Mouse (Mus musculus) spleen, postnatal 36 days (tissue): ENCODE results near the gene Ralgapa1.
A peak's percentile ranks its signal among the peaks of the same experiment; 100 is the strongest.

ENCODE experiments used
- DNase-seq, 2 experiments: peaks; one replicate each; pipeline ENCODE4 v3.0.0; 2022; ENCODE audit warnings: low spot score in 2 of 2, mixed read lengths in 1 of 2

Ralgapa1 gene

DNA sequence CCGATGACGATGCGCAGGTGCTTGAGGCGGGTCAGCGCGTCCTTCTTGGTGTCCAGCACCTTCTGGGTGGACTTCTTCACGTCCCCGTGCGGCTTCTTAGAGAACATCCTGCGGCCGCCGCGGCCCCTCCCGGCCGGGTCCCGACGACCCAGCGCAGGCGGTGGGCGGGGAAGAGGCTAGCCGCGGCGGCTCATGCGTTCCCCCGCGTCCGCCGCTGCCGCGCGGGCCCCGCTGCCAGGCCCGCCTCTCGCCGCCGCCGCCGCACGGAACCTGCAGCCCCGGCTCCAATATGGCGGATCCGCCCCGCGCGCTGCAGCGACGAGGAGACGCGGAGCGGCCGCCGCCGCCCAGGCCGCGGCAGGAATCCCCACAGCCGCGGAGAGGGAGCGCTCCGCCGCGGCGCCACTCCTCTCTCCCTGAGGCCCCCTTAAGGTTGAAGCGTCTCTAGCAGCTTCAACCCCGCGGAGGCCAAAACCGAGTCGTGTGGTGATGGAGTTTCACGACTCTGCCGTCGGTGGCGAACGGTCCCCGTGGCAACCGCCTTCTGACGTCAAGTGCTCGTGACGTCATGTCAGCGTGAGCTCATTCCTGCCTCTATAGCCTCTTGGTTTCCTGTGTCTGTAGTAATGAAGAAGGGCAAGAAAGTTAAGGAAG is at the start of gene Ralgapa1:
Gene Ralgapa1, minus strand, starts transcription at position 507 of the 654 bp plus-strand sequence.
- DNase-seq = peak; percentile 84 to 87

DNA sequence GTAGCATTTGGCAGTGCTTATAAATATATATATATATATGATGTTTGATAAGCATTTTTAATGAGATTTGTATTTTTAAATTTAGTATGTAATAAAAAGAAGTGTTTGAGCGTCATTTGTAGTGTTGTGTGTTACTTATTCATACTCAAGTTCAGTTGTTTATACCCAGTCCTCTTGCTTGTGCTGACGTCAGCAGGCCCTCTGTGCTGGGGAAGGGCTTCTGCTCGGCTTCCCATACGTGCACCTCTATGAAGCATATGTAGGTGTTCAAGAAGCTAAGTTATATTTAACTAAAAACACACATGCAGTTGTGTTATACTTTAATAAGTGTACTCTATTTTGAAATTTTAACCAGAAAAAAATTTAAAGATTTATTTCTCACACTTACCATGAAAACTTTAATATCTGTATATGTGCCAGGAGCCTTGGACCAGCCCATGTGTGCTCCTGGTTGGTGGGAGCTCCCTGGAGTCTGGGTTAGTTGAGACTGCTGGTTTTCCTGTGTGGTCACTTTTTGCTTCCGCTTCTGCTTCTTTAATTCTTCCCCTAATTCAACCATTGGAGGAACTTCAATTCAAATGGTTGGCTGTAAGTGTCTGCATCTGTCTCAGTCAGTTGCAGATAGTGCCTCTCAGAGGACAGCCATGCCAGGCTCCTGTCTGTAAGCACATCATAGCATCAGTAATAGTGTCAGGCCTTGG is 48.8 kb upstream of the Ralgapa1 start:
- peak in 1 of 2 experiments; percentile 18 for DNase-seq

DNA sequence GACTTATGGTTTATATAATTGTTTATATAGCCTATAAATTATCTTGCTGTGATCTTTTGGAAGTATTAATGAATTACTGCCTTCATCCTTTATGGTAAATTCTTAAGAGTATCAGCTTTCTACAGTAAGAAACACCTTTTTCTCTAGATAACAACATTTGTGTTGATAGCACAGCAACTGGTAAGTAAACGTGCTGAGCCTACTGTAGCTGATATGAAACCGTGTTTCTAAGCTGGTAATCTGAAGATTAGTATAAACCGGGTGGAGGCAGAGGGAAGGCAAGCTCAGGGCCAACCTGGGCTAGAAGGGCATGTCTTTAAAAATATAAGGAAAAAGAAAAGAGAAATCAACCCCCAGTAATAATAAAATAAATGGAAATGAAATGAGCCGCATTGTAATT is 46.8 kb upstream of the Ralgapa1 start:
- DNase-seq = no peak

DNA sequence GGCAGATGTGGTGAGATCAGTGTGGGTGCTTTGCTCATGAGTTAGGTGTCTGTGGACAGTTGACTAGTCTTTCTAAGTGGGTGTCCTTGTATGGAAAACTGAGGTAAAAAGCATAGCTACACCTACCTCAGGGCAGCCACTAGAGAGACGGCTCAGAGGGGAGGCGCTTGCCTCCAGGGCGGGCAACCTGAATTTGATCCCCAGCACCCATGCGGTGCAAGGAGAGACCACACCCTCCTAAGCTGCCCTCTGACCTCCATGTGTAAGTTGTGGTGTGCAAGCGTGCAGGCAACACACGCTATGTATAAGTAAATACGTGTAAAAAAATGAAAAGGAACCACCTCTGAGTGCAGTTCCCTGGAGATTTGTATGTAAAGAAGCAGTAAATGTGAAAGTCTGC is 39.7 kb upstream of the Ralgapa1 start:
- DNase-seq = no peak

DNA sequence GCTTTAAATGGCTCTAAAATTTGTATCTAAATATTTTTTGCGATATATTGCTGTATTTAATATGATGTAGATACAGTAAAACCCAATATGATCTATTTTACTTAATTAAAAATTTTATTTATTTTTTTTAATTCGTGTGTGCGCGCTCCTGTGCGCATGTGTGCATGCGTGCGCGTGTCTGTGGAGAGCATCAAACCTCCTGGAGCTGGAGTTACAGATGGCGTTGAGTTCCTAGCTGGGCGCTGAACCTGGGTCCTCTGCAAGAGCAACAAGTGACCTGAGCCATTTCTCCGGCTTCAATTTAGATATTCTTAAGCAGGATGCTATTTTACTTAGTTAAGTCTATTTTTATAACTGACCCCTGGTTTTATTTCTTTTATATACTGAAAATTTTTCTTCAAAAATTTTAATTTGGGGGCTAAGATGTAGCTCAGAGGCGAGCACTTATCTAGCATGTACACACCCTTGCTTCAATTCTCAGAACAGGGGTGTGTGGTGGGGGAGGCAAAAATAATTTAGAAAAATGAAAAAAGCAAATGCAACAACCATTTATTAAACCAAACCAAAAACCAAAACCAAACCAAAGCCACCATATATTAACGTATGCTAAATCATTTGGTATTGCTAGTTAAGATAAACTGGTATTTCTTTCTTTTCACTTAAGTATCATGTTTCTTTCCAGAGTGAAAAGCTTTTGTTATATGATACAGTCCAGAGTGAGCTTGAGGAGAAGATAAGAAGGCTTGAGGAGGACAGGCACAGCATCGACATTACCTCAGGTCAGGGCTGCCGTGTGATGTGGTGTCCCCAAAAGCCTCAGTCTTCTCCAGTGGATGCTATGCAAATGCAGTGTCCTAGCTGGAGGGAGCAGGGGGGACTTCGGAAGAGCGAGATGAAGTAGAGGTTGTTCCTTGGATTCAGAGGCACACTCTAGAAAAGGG is 38.7 kb upstream of the Ralgapa1 start:
- DNase-seq = no peak

- DNase-seq = no peak
Observed at GRCm38 (mm10) chr12:55850650-55851049, 29.7 kb upstream of the Ralgapa1 start.

DNA sequence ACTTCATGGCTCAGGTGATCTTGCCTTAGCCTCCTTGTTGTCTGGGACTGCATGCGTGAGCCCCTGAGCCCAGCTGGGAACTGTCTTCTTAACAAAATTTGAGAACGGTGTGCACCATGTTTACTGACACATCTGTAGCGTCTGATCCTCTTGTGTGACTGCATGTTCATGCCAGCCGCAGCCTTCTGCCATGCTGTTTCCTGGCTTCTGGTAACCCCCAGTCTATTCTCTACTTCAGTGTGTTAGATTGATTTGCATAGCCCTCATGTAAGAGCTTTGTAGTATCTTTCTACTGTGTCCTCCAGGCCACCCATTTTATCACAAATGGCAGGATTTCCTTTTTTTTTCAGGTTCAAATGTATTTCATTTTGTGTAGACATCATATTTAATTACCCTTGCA is 26.9 kb upstream of the Ralgapa1 start:
- DNase-seq = no peak

GRCm38 (mm10) chr12:55846741-55847140 is 25.8 kb upstream of the Ralgapa1 start:
- peak; percentile 6 to 31 for DNase-seq

GRCm38 (mm10) chr12:55837495-55837894 is 16.5 kb upstream of the Ralgapa1 start:
- DNase-seq = no peak

- peak; percentile 97 to 98 for DNase-seq
Observed at GRCm38 (mm10) chr12:55836199-55836951, 15.4 kb upstream of the Ralgapa1 start, which contains the start of gene Brms1l. Gene Brms1l, plus strand, starts transcription at chr12:55836324.

GRCm38 (mm10) chr12:55835857-55836198 is 14.9 kb upstream of the Ralgapa1 start:
- no peak for DNase-seq

DNA sequence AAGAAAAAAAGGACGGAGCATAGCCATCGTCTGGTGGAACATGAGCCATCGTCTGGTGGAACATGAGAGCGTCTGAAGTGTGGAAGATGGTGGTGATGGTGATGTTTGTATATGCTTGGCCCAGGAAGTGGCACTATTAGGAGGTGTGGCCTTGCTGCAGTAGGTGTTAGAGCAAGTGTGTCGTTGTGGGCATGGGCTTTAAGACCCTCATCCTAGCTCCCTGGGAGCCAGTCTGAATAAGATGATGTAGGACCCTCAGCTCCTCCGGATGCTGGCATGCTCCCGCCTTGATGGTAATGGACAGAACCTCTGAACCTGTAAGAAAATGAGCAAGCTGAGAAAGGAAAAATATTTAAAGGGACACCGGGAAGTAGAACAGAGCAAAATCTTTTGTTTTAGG is 13.9 kb upstream of the Ralgapa1 start:
- no peak for DNase-seq

DNA sequence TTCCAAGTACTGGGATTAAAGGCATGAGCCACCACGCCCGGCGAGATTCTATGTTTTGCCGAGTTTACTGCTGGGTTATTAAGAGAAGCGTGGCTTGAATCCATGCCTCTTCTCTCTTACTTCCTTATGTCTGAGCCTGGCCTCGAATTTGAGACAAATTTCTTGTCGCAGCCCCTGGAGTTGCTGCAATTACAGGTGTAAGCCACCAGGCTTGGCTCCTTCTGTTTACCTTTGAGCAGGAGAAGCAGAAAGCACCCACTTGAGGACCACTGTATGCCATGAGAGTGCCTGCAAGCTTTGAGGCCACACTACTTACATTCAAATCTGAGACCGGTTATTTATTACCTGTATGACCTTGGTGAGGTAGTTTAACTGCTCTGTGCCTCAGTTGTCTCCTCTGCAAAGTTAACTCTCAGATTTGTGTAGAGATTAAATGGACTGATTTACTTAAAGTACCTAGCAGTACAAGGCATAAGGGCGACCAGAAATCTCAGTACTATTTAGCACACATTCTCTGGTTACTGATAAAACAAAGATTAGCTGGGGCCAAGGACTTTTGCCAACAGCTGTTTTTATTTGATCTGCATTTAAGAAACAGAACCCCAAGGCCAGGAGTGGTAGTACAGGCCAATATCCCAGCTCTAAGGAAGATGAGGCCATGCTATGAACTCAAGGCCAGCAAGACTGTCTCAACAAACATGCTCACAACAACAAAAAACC is 13.1 kb upstream of the Ralgapa1 start:
- no peak for DNase-seq

DNA sequence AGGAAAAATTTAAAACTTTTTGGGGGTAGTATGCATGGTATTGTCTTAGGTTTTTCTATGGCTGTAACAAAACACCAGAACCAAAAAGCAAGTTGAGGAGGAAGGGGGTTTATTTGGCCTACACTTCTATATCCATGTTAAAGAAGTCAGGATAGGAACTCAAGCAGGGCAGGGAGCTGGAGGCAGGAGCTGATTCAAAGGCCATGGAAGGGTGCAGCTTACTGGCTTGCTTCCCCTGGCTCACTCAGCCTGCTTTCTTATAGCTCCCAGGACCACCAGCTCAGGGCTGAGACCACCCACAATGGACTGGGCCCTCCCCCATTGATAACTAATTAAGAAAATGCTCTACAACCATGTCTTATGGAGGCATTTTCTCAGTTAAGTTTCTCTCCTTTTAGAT is 12.0 kb upstream of the Ralgapa1 start:
- no peak for DNase-seq

DNA sequence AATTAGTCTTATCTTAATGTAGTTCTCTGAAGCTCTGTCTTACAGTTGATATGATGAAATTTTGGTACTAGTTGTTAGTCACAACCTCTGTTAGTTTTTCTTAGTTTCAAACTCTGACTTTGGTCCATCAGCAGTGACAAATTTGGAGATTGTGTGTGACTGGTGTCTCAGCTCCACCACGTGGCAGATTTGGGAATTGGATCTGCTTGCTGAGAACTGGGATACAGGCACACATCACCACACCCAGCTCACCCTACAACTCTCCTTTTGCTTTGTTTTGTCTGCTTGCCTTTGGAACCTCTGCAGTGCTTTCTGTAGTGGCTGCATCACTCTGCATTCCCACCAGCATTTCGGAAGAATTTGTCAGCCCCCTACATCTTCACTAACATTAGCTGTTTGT is 10.1 kb upstream of the Ralgapa1 start:
- peak; percentile 21 to 35 for DNase-seq

GRCm38 (mm10) chr12:55825537-55825936 is 4.6 kb upstream of the Ralgapa1 start:
- DNase-seq = no peak

DNA sequence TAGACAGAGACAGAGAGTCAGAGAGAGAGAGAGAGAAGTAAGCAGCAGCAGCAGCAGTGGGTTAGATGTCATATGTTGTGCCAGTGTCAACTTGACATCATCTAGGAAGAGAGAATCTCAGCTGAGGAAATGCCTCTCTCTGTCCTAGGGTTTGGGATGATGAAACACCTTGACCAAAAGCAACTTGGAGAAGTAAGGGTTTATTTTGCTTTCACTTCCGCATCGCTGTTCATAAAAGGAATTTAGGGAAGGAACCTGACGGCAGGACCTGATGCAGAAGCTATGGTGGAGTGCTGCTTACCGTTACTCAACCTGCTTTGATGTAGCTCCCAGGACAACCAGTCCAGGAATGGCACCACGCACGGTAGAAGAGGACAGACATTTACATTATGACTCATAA is 3.1 kb upstream of the Ralgapa1 start:
- no peak for DNase-seq

DNA sequence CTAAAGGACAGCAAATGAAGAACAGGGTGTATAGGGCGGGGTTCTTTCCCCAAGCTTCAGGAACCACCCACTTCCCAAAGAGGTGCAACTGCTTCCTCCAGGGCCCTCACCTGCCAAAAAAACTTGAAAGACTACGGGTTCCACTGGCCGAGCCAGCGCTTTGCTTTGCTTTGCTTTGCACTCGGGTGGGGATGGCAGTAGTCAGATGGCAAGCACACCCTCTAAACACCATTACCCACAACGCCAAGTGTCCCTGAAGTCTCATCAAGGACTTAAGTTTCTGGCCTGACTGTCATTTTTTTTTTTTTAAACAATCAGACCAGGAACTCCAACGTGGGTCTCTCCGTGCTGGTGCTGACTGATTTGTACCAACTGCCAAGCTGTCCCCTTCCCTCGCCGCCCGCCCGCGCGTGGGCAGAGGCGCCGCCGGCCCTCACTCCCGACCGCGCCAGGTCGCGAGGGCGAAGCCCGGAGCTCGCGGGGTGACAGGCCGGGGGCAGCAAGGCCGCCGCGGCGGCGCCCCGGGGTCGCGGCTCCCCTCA is 777 bp downstream of the Ralgapa1 start:
- peak; percentile 35 to 38 for DNase-seq

DNA sequence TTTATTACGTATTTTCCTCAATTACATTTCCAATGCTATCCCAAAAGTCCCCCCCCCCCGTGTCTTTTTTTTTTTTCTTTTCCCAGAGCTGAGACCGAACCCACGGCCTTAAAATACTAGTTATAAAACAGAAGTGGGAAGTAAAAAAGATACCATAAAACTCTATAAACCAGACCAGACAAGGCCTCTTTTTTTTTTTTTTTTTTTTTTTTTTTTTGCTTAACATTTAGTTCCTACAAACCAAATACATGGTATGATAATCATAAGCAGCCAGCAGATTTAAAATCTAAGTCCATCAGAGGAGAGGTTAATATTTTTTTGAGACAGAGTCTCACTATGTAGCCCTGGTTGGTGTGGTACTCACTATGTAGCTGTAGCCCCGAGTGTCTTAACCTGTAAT is 4.5 kb downstream of the Ralgapa1 start:
- DNase-seq = no peak

GRCm38 (mm10) chr12:55805035-55805434 is 15.9 kb downstream of the Ralgapa1 start:
- no peak for DNase-seq

GRCm38 (mm10) chr12:55801131-55801530 is 19.8 kb downstream of the Ralgapa1 start:
- DNase-seq = no peak
